Mouse (Mus musculus) neural tube, embryonic 11.5 days (tissue): ENCODE results near the gene Col6a5. TPM values are rescaled to one million over a fixed set of nuclear protein-coding genes. Genes with fewer than 3 reads are reported as not detected.

Experiments
- ATAC-seq: fragments of 200-750 bp; cut with Nextera tagmentation; 2 replicates; pipeline ENCODE4 v1.8.0; 2017; ENCODE audit warnings: moderate number of reproducible peaks, mild to moderate bottlenecking, moderate TSS enrichment, moderate library complexity; ENCODE audit not compliant: insufficient read depth, low FRiP score, low TSS enrichment
- DNase-seq: peaks from one replicate; pipeline ENCODE4 v3.0.0-alpha.2; 2015; ENCODE audit warnings: low spot score
- H3K27ac ChIP-seq: fragments of 300-500 bp; sonication (generic); 2 replicates; pipeline ENCODE4 v1.5.1; 2014; ENCODE audit warnings: low read depth, mild to moderate bottlenecking, low read length
- H3K27me3 ChIP-seq: fragments of 300-500 bp; sonication (generic); 2 replicates; pipeline ENCODE4 v1.6.1; 2014; ENCODE audit warnings: mild to moderate bottlenecking, low read length, mixed read lengths; ENCODE audit not compliant: control insufficient read depth, insufficient read depth
- H3K36me3 ChIP-seq: fragments of 300-500 bp; sonication (generic); 2 replicates; pipeline ENCODE4 v1.6.1; 2014; ENCODE audit warnings: mild to moderate bottlenecking, low read length, moderate library complexity, mixed read lengths; ENCODE audit not compliant: control insufficient read depth, insufficient read depth
- H3K4me1 ChIP-seq: fragments of 300-500 bp; sonication (generic); 2 replicates; pipeline ENCODE4 v1.6.1; 2014; ENCODE audit warnings: low read length, mixed read lengths; ENCODE audit not compliant: control insufficient read depth, insufficient read depth
- H3K4me2 ChIP-seq: fragments of 300-500 bp; sonication (generic); 2 replicates; pipeline ENCODE4 v1.6.1; 2014; ENCODE audit warnings: low read depth, mild to moderate bottlenecking, moderate library complexity
- H3K4me3 ChIP-seq: fragments of 300-500 bp; sonication (generic); 2 replicates; pipeline ENCODE4 v1.5.1; 2014; ENCODE audit warnings: low read depth, low read length
- H3K9ac ChIP-seq: fragments of 300-500 bp; sonication (generic); 2 replicates; pipeline ENCODE4 v1.6.1; 2014; ENCODE audit warnings: mild to moderate bottlenecking, low read length
- H3K9me3 ChIP-seq: fragments of 300-500 bp; sonication (generic); 2 replicates; pipeline ENCODE4 v1.6.1; 2016; ENCODE audit warnings: low read length; ENCODE audit not compliant: control insufficient read depth
- WGBS: fragments of 180-500 bp; shearing (Covaris S2); extraction: QIAGEN DNeasy Blood & Tissue Kit; methylation state at CpG from one replicate; pipeline ENCODE4 v1.1.7; 2014; 5-methylcytosine and 5-hydroxymethylcytosine counted together
- polyA plus RNA-seq: library from polyadenylated mRNA; unstranded; fragments of >200 nt; fragmentation: Nextera tagmentation; extraction: Ambion mirVana; gene quantifications from 2 replicates; pipeline ENCODE4 v1.2.1, GENCODE M21; 2014

Col6a5 gene
- polyA plus RNA-seq, 1 experiment from 2014 or later, result 0.09 TPM

- Histone ChIP-seq H3K9ac (no peak overlapping the region), H3K36me3 (no peaks in the 10 kb centered on the region), H3K4me2 (no peak overlapping the region), H3K4me1 (no peaks in the 10 kb centered on the region), H3K27ac (no peak overlapping the region), H3K9me3 (no peaks in the 10 kb centered on the region), H3K27me3 (no peaks in the 10 kb centered on the region), H3K4me3 (no peak overlapping the region)
- ATAC-seq (no peak), DNase-seq (no peak)
- whole genome bisulfite sequencing, result 58% methylated on average over 6 of the region's 6 CpGs
These were observed 26.6 kb downstream of the Col6a5 start for GRCm38 (mm10) chr9:105933816-105934215.

DNA sequence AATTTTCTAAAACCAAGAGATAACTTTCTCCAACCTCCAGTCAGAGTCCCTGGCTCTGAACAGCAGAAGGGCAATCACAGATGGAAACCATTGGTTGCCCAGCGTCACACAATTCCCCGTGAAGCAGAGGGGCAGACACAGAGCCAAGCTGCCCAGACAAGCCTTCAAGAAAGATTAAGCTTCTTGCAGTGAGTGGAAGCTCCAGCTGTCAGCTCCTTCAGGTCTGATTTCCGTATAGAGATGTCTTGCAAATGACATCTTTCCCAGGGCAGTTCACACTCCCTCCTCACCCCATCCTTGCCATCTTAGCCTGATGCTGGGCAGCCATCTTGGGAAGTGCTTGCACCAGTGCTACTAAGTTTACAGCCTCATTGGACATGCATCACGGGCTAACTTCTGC lies 31.2 kb downstream of the Col6a5 start:
- DNase-seq (no peak), ATAC-seq (no peak)
- no peak overlapping the region for H3K9ac ChIP-seq
- no peaks in the 10 kb centered on the region for H3K9me3 ChIP-seq
- no peaks in the 10 kb centered on the region for H3K4me1 ChIP-seq
- WGBS, result 76% methylated on average over 4 of the region's 4 CpGs
- H3K4me2 ChIP-seq, result no peak overlapping the region
- no peak overlapping the region for H3K27ac ChIP-seq
- no peak overlapping the region for H3K4me3 ChIP-seq
- no peaks in the 10 kb centered on the region for H3K27me3 ChIP-seq
- H3K36me3 ChIP-seq, result no peaks in the 10 kb centered on the region

GRCm38 (mm10) chr9:105928406-105929071 lies 31.9 kb downstream of the Col6a5 start:
- Histone ChIP-seq H3K4me3 (no peak overlapping the region), H3K9me3 (no peaks in the 10 kb centered on the region), H3K4me1 (no peaks in the 10 kb centered on the region), H3K9ac (no peak overlapping the region), H3K27ac (no peak overlapping the region), H3K36me3 (no peaks in the 10 kb centered on the region), H3K4me2 (no peak overlapping the region), H3K27me3 (no peaks in the 10 kb centered on the region)
- ATAC-seq, result no peak
- 78% methylated on average over 6 of the region's 6 CpGs for WGBS
- DNase-seq, result no peak

DNA sequence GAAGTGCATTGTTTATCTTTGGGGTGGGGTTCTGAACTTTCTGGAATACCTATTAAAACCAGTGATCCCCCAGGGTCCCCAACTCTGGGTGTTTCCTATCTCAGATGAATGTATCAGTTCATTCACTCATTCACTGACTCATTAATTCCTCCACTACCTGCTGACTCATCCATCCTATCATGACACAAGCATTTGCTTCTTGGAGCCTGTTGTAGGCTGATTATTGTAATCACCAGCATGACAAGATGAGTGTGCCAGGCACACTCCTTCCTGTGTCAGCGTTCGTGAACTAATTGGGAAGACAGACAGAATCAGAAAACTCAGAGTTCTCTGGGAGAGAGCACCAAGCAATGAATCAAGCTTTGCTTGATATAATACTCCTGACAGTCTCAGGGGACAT lies 36.8 kb downstream of the Col6a5 start:
- no peaks in the 10 kb centered on the region for H3K36me3 ChIP-seq
- no peaks in the 10 kb centered on the region for H3K27me3 ChIP-seq
- DNase-seq (no peak), ATAC-seq (no peak)
- no peak overlapping the region for H3K9ac ChIP-seq
- no peaks in the 10 kb centered on the region for H3K4me1 ChIP-seq
- H3K4me2 ChIP-seq, result no peak overlapping the region
- H3K4me3 ChIP-seq, result no peak overlapping the region
- no peaks in the 10 kb centered on the region for H3K9me3 ChIP-seq
- H3K27ac ChIP-seq, result no peak overlapping the region
- 93% methylated on average over 2 of the region's 2 CpGs for WGBS

DNA sequence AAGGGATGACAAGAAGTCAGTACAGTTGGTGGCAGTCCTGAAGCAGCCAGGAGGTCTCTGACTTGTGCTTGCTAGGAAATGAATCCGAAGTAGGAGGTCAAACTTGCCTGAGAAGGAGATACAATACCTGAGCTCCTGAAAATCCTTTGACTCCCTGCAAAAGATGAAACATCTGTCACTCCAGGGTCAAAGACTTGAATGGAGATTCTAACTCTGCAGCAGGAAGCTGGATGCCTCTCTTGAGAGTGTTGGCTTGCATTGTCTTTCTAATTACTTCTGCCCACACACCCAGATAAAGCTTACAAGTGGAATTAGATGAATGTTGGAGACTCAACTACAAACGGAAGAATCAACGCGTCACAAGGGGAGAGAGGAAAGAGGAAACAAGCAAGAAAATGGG lies 45.3 kb downstream of the Col6a5 start:
- H3K4me1 ChIP-seq, result no peaks in the 10 kb centered on the region
- no peak overlapping the region for H3K9ac ChIP-seq
- ATAC-seq, result no peak
- H3K4me2 ChIP-seq, result no peak overlapping the region
- no peak overlapping the region for H3K4me3 ChIP-seq
- H3K36me3 ChIP-seq, result no peaks in the 10 kb centered on the region
- no peaks in the 10 kb centered on the region for H3K27me3 ChIP-seq
- WGBS, result 39% methylated on average over 4 of the region's 4 CpGs
- no peaks in the 10 kb centered on the region for H3K9me3 ChIP-seq
- DNase-seq, result no peak
- no peak overlapping the region for H3K27ac ChIP-seq

- ATAC-seq, result no peak
- Histone ChIP-seq H3K27me3 (no peaks in the 10 kb centered on the region), H3K4me1 (no peaks in the 10 kb centered on the region), H3K4me2 (no peak overlapping the region), H3K4me3 (no peak overlapping the region), H3K9me3 (no peaks in the 10 kb centered on the region), H3K9ac (no peak overlapping the region), H3K27ac (no peak overlapping the region), H3K36me3 (no peaks in the 10 kb centered on the region)
- no peak for DNase-seq
- WGBS, result 88% methylated on average over 2 of the region's 2 CpGs
These were observed 50.3 kb downstream of the Col6a5 start for GRCm38 (mm10) chr9:105910166-105910565.

DNA sequence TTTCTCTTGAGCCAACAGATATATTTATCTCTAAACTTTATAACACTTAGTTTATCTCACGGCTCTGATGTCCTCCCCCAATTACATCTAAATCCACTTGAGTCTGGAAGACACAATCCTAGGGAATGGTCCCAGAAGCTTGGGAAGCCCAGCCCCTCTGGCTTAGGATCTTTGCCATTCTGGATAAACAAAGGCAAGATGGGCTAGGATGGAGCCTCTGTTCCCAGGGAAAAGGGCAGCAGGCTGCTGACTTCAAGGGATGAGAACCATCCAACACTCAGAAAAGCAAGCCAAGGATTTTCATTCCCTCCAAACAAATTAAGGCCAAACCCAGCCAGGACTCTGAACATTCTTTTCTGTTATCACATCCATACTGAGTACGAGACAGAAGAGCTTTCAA lies 51.1 kb downstream of the Col6a5 start:
- ATAC-seq (no peak), DNase-seq (no peak)
- Histone ChIP-seq H3K27ac (no peak overlapping the region), H3K9ac (no peak overlapping the region), H3K27me3 (no peaks in the 10 kb centered on the region), H3K9me3 (no peaks in the 10 kb centered on the region), H3K4me2 (no peak overlapping the region), H3K4me1 (no peaks in the 10 kb centered on the region), H3K4me3 (no peak overlapping the region), H3K36me3 (no peaks in the 10 kb centered on the region)
- WGBS, result 89% methylated on average over 2 of the region's 2 CpGs

DNA sequence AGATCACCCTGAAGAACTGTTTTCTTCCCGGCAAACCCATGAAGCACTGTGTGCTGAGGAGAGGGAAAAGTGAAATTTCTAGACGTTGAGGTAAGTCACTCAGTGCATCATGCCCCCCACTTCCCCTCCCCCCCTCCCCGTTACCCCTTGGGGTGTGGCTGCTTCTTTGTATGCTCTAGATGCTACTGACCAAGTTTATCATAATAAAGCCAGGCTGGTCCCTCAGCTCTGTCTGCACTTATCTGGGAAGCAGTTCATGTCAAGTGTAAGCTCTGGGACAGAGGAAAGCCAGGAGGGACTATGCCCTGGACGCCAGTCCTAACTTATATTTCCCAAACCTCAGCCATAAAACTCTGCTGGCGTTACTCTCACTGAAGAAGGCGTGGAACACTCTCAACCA lies 53.0 kb downstream of the Col6a5 start:
- H3K9ac ChIP-seq, result no peak overlapping the region
- 86% methylated on average over 6 of the region's 6 CpGs for WGBS
- no peaks in the 10 kb centered on the region for H3K27me3 ChIP-seq
- no peaks in the 10 kb centered on the region for H3K36me3 ChIP-seq
- no peak overlapping the region for H3K27ac ChIP-seq
- no peaks in the 10 kb centered on the region for H3K9me3 ChIP-seq
- ATAC-seq (no peak), DNase-seq (no peak)
- H3K4me3 ChIP-seq, result no peak overlapping the region
- no peak overlapping the region for H3K4me2 ChIP-seq
- H3K4me1 ChIP-seq, result no peaks in the 10 kb centered on the region

- Histone ChIP-seq H3K9ac (no peak overlapping the region), H3K4me1 (no peaks in the 10 kb centered on the region), H3K36me3 (no peaks in the 10 kb centered on the region), H3K27me3 (no peaks in the 10 kb centered on the region), H3K4me3 (no peak overlapping the region), H3K9me3 (no peaks in the 10 kb centered on the region), H3K4me2 (no peak overlapping the region), H3K27ac (no peak overlapping the region)
- ATAC-seq (no peak), DNase-seq (no peak)
- WGBS, result 56% methylated on average over 2 of the region's 2 CpGs
These were observed 72.9 kb downstream of the Col6a5 start for GRCm38 (mm10) chr9:105887521-105887920.
